Mouse (Mus musculus) MEL (cell line): ENCODE results near the gene Fto. TPM values are rescaled to one million over a fixed set of nuclear protein-coding genes. Genes with fewer than 3 reads are reported as not detected.

Experiments used
- DNase-seq: peaks from one replicate; pipeline ENCODE4 v3.0.0; 2011; ENCODE audit warnings: low read depth, low spot score
- H3K27ac ChIP-seq: 2 replicates; pipeline ENCODE4 v1.5.1; 2012; ENCODE audit warnings: low read depth, mild to moderate bottlenecking, control low read depth, low read length, moderate library complexity; ENCODE audit not compliant: control insufficient read depth
- H3K27me3 ChIP-seq, 2 experiments: fragments of 150-350 bp in 1 of 2; sonication (generic) in 1 of 2; 2 replicates each; pipeline ENCODE4 v1.6.1; 2012; ENCODE audit warnings: low read length in 2 of 2, mild to moderate bottlenecking in 2 of 2, improper control_type of control experiment in 1 of 2, moderate library complexity in 1 of 2; ENCODE audit not compliant: insufficient read depth in 2 of 2, control insufficient read depth in 1 of 2
- H3K36me3 ChIP-seq, 2 experiments: 2 replicates each; pipeline ENCODE4 v1.6.1; 2012 to 2014; ENCODE audit warnings: low read length in 2 of 2, improper control_type of control experiment in 1 of 2, inconsistent platforms in 1 of 2, mild to moderate bottlenecking in 1 of 2; ENCODE audit not compliant: insufficient read depth in 2 of 2, control insufficient read depth in 1 of 2
- H3K4me1 ChIP-seq, 2 experiments: fragments of 150-350 bp in 1 of 2; sonication (generic) in 1 of 2; 2 replicates each; pipeline ENCODE4 v1.6.1; 2012; ENCODE audit warnings: low read length in 2 of 2, improper control_type of control experiment in 1 of 2, mild to moderate bottlenecking in 1 of 2; ENCODE audit not compliant: insufficient read depth in 2 of 2, control insufficient read depth in 1 of 2
- H3K4me3 ChIP-seq, 2 experiments: fragments of 150-350 bp in 1 of 2; sonication (generic) in 1 of 2; 2 replicates each; pipeline ENCODE4 v1.5.1; 2012; ENCODE audit warnings: low read depth in 2 of 2, low read length in 2 of 2, mild to moderate bottlenecking in 2 of 2, moderate library complexity in 2 of 2, control low read depth in 1 of 2, improper control_type of control experiment in 1 of 2; ENCODE audit not compliant: control insufficient read depth in 1 of 2, insufficient read depth in 1 of 2
- H3K79me2 ChIP-seq: 2 replicates; pipeline ENCODE4 v1.6.1; 2012; ENCODE audit warnings: mild to moderate bottlenecking, low read length, moderate library complexity; ENCODE audit not compliant: control insufficient read depth, poor library complexity, insufficient read depth
- H3K9ac ChIP-seq: 2 replicates; pipeline ENCODE4 v1.6.1; 2012; ENCODE audit warnings: low read depth, mild to moderate bottlenecking, control low read depth, low read length, moderate library complexity; ENCODE audit not compliant: control insufficient read depth, poor library complexity, severe bottlenecking
- H3K9me3 ChIP-seq: fragments of 150-350 bp; sonication (generic); replicated peaks from 2 replicates; pipeline ENCODE4 v1.6.1; 2012; ENCODE audit warnings: mild to moderate bottlenecking, low read length, improper control_type of control experiment, moderate library complexity; ENCODE audit not compliant: insufficient read depth
- CHD1 ChIP-seq: IDR thresholded peaks from 2 replicates; pipeline ENCODE4 v1.6.1; 2012; ENCODE audit warnings: low read depth, mild to moderate bottlenecking, inconsistent platforms, low read length, improper control_type of control experiment
- CHD2 ChIP-seq: IDR thresholded peaks from 2 replicates; pipeline ENCODE4 v1.6.1; 2011; ENCODE audit warnings: low read length, improper control_type of control experiment
- CTCF ChIP-seq, 3 experiments: IDR thresholded peaks in 2 of 3; conservative IDR thresholded peaks in 1 of 3; 2 replicates each; pipeline ENCODE4 v1.5.1; 2011 to 2012; ENCODE audit warnings: low read length in 3 of 3, low read depth in 2 of 3, mild to moderate bottlenecking in 2 of 3, improper control_type of control experiment in 1 of 3, inconsistent platforms in 1 of 3, mixed read lengths in 1 of 3, moderate library complexity in 1 of 3; ENCODE audit not compliant: control insufficient read depth in 1 of 3, insufficient read depth in 1 of 3, poor library complexity in 1 of 3, severe bottlenecking in 1 of 3
- E2F4 ChIP-seq: IDR thresholded peaks from 2 replicates; pipeline ENCODE4 v1.6.1; 2011; ENCODE audit warnings: low read depth, low read length, improper control_type of control experiment, borderline replicate concordance
- ELF1 ChIP-seq: IDR thresholded peaks from 2 replicates; pipeline ENCODE4 v1.6.1; 2014; ENCODE audit warnings: low read depth, mild to moderate bottlenecking, inconsistent platforms, low read length, improper control_type of control experiment, moderate library complexity
- EP300 ChIP-seq, 2 experiments: IDR thresholded peaks; 2 replicates each; pipeline ENCODE4 v1.6.1; 2011; ENCODE audit warnings: improper control_type of control experiment in 2 of 2, low read length in 2 of 2, low read depth in 1 of 2, mild to moderate bottlenecking in 1 of 2
- ETS1 ChIP-seq: IDR thresholded peaks from 2 replicates; pipeline ENCODE4 v1.6.1; 2012; ENCODE audit warnings: low read depth, mild to moderate bottlenecking, inconsistent platforms, low read length, improper control_type of control experiment, moderate library complexity
- GATA1 ChIP-seq: IDR thresholded peaks from 2 replicates; pipeline ENCODE4 v1.6.1; 2011; ENCODE audit warnings: low read depth, low read length, improper control_type of control experiment
- MAX ChIP-seq: IDR thresholded peaks from 2 replicates; pipeline ENCODE4 v1.6.1; 2011; ENCODE audit warnings: low read length, improper control_type of control experiment
- MYB ChIP-seq: IDR thresholded peaks from 2 replicates; pipeline ENCODE4 v1.6.1; 2011; ENCODE audit warnings: mild to moderate bottlenecking, low read depth, low read length, improper control_type of control experiment
- NRF1 ChIP-seq: IDR thresholded peaks from 2 replicates; pipeline ENCODE4 v1.6.1; 2014; ENCODE audit warnings: low read depth, mild to moderate bottlenecking, inconsistent platforms, low read length, improper control_type of control experiment, moderate library complexity; ENCODE audit not compliant: poor library complexity, insufficient read depth, severe bottlenecking
- POLR2A ChIP-seq, 2 experiments: IDR thresholded peaks; 2 replicates each; pipeline ENCODE4 v1.6.1; 2011 to 2012; ENCODE audit warnings: low read length in 2 of 2, mild to moderate bottlenecking in 2 of 2, control low read depth in 1 of 2, improper control_type of control experiment in 1 of 2, low read depth in 1 of 2, moderate library complexity in 1 of 2; ENCODE audit not compliant: control insufficient read depth in 1 of 2, insufficient read depth in 1 of 2, poor library complexity in 1 of 2
- POLR2AphosphoS2 ChIP-seq: IDR thresholded peaks from 2 replicates; pipeline ENCODE4 v1.6.1; 2011; ENCODE audit warnings: low read length, improper control_type of control experiment
- RCOR1 ChIP-seq: IDR thresholded peaks from 2 replicates; pipeline ENCODE4 v1.6.1; 2012; ENCODE audit warnings: low read depth, mild to moderate bottlenecking, inconsistent platforms, low read length, improper control_type of control experiment
- SIN3A ChIP-seq: IDR thresholded peaks from 2 replicates; pipeline ENCODE4 v1.6.1; 2012; ENCODE audit warnings: low read length, improper control_type of control experiment, inconsistent platforms
- SMC3 ChIP-seq: IDR thresholded peaks from 2 replicates; pipeline ENCODE4 v1.6.1; 2011; ENCODE audit warnings: low read depth, low read length, improper control_type of control experiment
- TAL1 ChIP-seq: IDR thresholded peaks from 2 replicates; pipeline ENCODE4 v1.6.1; 2012; ENCODE audit warnings: mild to moderate bottlenecking, inconsistent platforms, low read length, moderate library complexity, mixed read lengths
- UBTF ChIP-seq: IDR thresholded peaks from 2 replicates; pipeline ENCODE4 v1.6.1; 2012; ENCODE audit warnings: low read depth, mild to moderate bottlenecking, inconsistent platforms, low read length, improper control_type of control experiment, moderate library complexity, borderline replicate concordance; ENCODE audit not compliant: insufficient read depth
- USF2 ChIP-seq, 2 experiments: IDR thresholded peaks; 2 replicates each; pipeline ENCODE4 v1.6.1; 2011 to 2012; ENCODE audit warnings: improper control_type of control experiment in 2 of 2, low read length in 2 of 2, borderline replicate concordance in 1 of 2, inconsistent platforms in 1 of 2, low read depth in 1 of 2, mild to moderate bottlenecking in 1 of 2; ENCODE audit not compliant: insufficient read depth in 1 of 2
- ZC3H11A ChIP-seq: IDR thresholded peaks from 2 replicates; pipeline ENCODE4 v1.6.1; 2012; ENCODE audit warnings: low read depth, mild to moderate bottlenecking, inconsistent platforms, low read length, improper control_type of control experiment
- polyA plus RNA-seq, 2 experiments: library from polyadenylated mRNA; stranded (reverse) in 1 of 2; unstranded in 1 of 2; fragments of >175 nt in 1 of 2; fragments of >200 nt in 1 of 2; gene quantifications; 2 replicates each; pipeline versions ENCODE4 v1.2.1 to v1.2.4; 2012; ENCODE audit warnings: low replicate concordance in 2 of 2, low read depth in 1 of 2; ENCODE audit not compliant: insufficient read length in 2 of 2, insufficient read depth in 1 of 2, missing spikeins in 1 of 2
- total RNA-seq: library from RNA; depleted of rRNA; stranded (reverse); fragments of 300-350 nt; gene quantifications from 2 replicates; pipeline ENCODE4 v1.2.3, GENCODE M21; 2012

Fto gene
- total and polyA plus RNA-seq, 3 experiments, result 13.5 to 41.1 TPM; not detected in 1

- H3K27me3 ChIP-seq, result no peaks in the 10 kb centered on the region
- H3K27ac ChIP-seq, result no peak overlapping the region
- no peak overlapping the region for H3K9ac ChIP-seq
- H3K36me3 ChIP-seq, result peaks cover 0 to 3% of the 10 kb centered on the region in 2 experiments; a peak in 2 of 4 replicates
- H3K79me2 ChIP-seq, result peaks cover 15% of the 10 kb centered on the region; the same call in 1 of the 2 replicates
- H3K4me1 ChIP-seq, result no peaks in the 10 kb centered on the region
- no peak for DNase-seq
- TF ChIP-seq SIN3A (no peak), TAL1 (no peak), ETS1 (no peak)
- TF ChIP-seq, all 39 proteins: peak for 0
- H3K9me3 ChIP-seq, result no peaks in the 10 kb centered on the region
- H3K4me3 ChIP-seq, result no peak overlapping the region
Measured at GRCm38 (mm10) chr8:91329461-91329850, 16.1 kb downstream of the Fto start.

- Histone ChIP-seq H3K4me1 (no peaks in the 10 kb centered on the region), H3K27me3 (no peaks in the 10 kb centered on the region), H3K9me3 (no peaks in the 10 kb centered on the region), H3K9ac (no peak overlapping the region), H3K79me2 (peaks cover 25% of the 10 kb centered on the region; the same call in 1 of the 2 replicates), H3K27ac (no peak overlapping the region), H3K36me3 (peaks cover 0 to 2% of the 10 kb centered on the region in 2 experiments; a peak in 2 of 4 replicates), H3K4me3 (no peak overlapping the region)
- no peak for DNase-seq
- TF ChIP-seq POLR2A (IDR thresholded peaks at IDR 0.05; ENCODE audit: control insufficient read depth in 1 of 2, insufficient read depth in 1 of 2, low read depth in 1 of 2, low read length in 2 of 2, poor library complexity in 1 of 2), result no peak
- TF ChIP-seq CHD2, result no peak
- no peak for TF ChIP-seq ETS1
- no peak for TF ChIP-seq EP300 (IDR thresholded peaks at IDR 0.05; ENCODE audit: low read depth in 1 of 2, low read length in 2 of 2)
- no peak for TF ChIP-seq GATA1
- no peak for TF ChIP-seq POLR2AphosphoS2
- TF ChIP-seq NRF1, result no peak
- no peak for TF ChIP-seq USF2 (IDR thresholded peaks at IDR 0.05; ENCODE audit: borderline replicate concordance in 1 of 2, insufficient read depth in 1 of 2, low read depth in 1 of 2, low read length in 2 of 2)
- TF ChIP-seq RCOR1, result no peak
- TF ChIP-seq ELF1, result no peak
- no peak for TF ChIP-seq E2F4
- TF ChIP-seq MYB, result no peak
- no peak for TF ChIP-seq CHD1
- no peak for TF ChIP-seq SMC3
- no peak for TF ChIP-seq ZC3H11A
- TF ChIP-seq SIN3A, result no peak
- TF ChIP-seq MAX, result no peak
- TF ChIP-seq CTCF (IDR thresholded peaks at IDR 0.05 in 2 of 3, conservative IDR thresholded peaks at IDR 0.05 in 1 of 3; ENCODE audit: control insufficient read depth in 1 of 3, insufficient read depth in 1 of 3, low read depth in 2 of 3, low read length in 3 of 3, poor library complexity in 1 of 3, severe bottlenecking in 1 of 3), result no peak
- TF ChIP-seq UBTF, result no peak
Measured at GRCm38 (mm10) chr8:91338389-91339154, 25.2 kb downstream of the Fto start.
